Mouse (Mus musculus): ENCODE results near the gene Kif3c.

- TF ChIP-seq POLR2A (IDR thresholded peaks at IDR 0.05; ENCODE audit: control insufficient read depth, low read depth, low read length) = no peak
- no peak for TF ChIP-seq CTCF (IDR thresholded peaks at IDR 0.05; ENCODE audit: control insufficient read depth, insufficient read depth, insufficient replicate concordance, low read depth, low read length)
Observed at GRCm38 (mm10) chr12:3414956-3415355, 50.0 kb downstream of the Kif3c start.

Data from testis, adult 2 months (tissue).